Mouse (Mus musculus): ENCODE data around the gene Gbx2. TPM values are rescaled to one million over a fixed set of nuclear protein-coding genes. Genes with fewer than 3 reads are reported as not detected.

Gbx2 gene
- polyA plus RNA-seq, 1 experiment from 2014 or later: 54.7 TPM

DNA sequence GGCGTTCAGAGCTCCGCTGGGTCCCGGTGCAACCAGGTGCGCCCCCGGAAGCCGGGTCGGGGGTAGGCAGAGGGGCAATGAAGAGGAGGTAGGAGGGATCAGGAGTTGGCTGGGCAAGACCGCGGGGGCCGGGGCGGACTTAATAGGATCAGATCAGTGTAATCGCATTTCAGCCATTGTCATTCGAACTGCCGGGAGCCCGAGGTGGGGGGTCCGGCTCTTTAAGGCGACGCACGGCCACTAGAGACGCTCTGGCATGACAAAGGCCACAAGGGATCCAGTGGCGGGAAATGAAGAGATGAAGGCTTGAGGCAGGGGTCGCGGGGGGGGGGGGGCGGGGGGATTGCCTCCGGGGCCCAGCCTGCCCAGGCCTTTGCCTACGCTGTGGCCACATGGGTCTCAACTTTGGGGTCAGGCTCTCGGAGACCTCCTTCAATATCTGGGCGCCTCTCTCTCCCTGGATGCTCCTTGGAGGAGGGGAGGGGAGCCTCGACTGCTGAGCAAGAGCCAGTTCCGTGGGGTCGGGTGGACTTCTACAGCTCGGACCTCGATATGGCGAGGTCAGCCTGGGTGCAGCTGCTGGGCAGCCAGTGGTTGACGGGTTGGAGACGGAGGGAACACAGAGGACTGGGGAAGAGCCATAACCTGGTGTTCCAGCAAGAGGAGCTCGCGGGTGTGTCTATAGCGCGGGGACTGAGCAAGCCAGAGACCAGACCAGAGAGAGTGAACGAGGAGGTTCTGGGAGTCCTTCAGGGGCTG, 7.9 kb downstream of the Gbx2 start:
- H3K9me3 ChIP-seq: no peaks in the 10 kb centered on the region
- peak overlapping the region; percentile 49 for H3K4me2 ChIP-seq
- H3K27ac ChIP-seq: peak overlapping the region; percentile 36; the same call in 1 of the 2 replicates
- H3K4me1 ChIP-seq (replicated peaks): peaks cover 65% of the 10 kb centered on the region
- peak overlapping the region; percentile 23 for H3K4me3 ChIP-seq
- 2% methylated on average over 38 of the region's 41 CpGs for WGBS
- H3K9ac ChIP-seq: peak overlapping the region; percentile 46; the same call in 1 of the 2 replicates
- peaks cover 96% of the 10 kb centered on the region for H3K27me3 ChIP-seq
- no peak for ATAC-seq (ENCODE audit: low FRiP score)
- H3K36me3 ChIP-seq: no peaks in the 10 kb centered on the region

DNA sequence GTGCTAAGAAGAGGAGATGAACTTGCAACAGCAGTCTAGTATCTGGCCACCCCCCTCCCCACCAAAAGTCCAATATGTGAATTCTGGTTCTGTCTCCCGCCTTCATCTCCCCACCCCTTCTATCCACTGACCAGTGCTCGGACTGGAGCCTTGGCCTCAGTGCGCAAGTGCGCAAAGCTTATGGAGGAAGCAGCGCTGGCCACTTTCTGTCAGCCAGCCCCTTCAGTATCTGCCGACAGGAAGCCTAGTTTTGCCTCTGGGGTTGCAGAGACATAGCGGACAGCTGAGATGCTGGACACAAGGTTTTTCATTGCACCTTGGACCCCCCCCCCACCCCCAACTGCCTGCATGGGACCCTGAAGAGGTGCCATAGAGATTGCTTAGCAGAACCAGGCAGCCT, 8.7 kb downstream of the Gbx2 start:
- H3K27ac ChIP-seq: 0 out of 2 replicates have a peak overlapping the region, but pooled peaks have one; percentile 12
- H3K4me2 ChIP-seq: peak overlapping the region; percentile 49
- peaks cover 96% of the 10 kb centered on the region for H3K27me3 ChIP-seq

GRCm38 (mm10) chr1:89921806-89922205, 9.2 kb downstream of the Gbx2 start:
- H3K4me3 ChIP-seq: no peak overlapping the region
- no peaks in the 10 kb centered on the region for H3K36me3 ChIP-seq
- 0 out of 2 replicates have a peak, but pooled peaks have one; percentile 34 for ATAC-seq (ENCODE audit: low FRiP score)
- peak overlapping the region; percentile 49; the same call in 1 of the 2 replicates for H3K4me2 ChIP-seq
- H3K9me3 ChIP-seq: no peaks in the 10 kb centered on the region
- H3K4me1 ChIP-seq (replicated peaks): peaks cover 56% of the 10 kb centered on the region
- 0 out of 2 replicates have a peak overlapping the region, but pooled peaks have one; percentile 12 for H3K27ac ChIP-seq
- no peak overlapping the region for H3K9ac ChIP-seq
- H3K27me3 ChIP-seq: peaks cover 91% of the 10 kb centered on the region
- WGBS: 3% methylated on average over 10 of the region's 10 CpGs

More for the DNA sequence above, 8.7 kb downstream of the Gbx2 start:
- Histone ChIP-seq H3K9ac (no peak overlapping the region), H3K4me3 (no peak overlapping the region), H3K36me3 (no peaks in the 10 kb centered on the region), H3K9me3 (no peaks in the 10 kb centered on the region), H3K4me1 (replicated peaks) (peaks cover 61% of the 10 kb centered on the region)
- ATAC-seq (ENCODE audit: low FRiP score): no peak
- 2% methylated on average over 7 of the region's 7 CpGs for whole genome bisulfite sequencing

GRCm38 (mm10) chr1:89919206-89919605, 11.8 kb downstream of the Gbx2 start:
- Histone ChIP-seq H3K9ac (no peak overlapping the region), H3K36me3 (no peaks in the 10 kb centered on the region), H3K4me2 (no peak overlapping the region), H3K4me3 (no peak overlapping the region), H3K27ac (no peak overlapping the region), H3K27me3 (peaks cover 68% of the 10 kb centered on the region), H3K4me1 (replicated peaks) (peaks cover 30% of the 10 kb centered on the region), H3K9me3 (no peaks in the 10 kb centered on the region)
- ATAC-seq (ENCODE audit: low FRiP score): no peak
- WGBS: 89% methylated on average over 6 of the region's 6 CpGs

- WGBS: 42% methylated on average over 18 of the region's 18 CpGs
- Histone ChIP-seq H3K4me2 (no peak overlapping the region), H3K4me1 (replicated peaks) (peaks cover 20% of the 10 kb centered on the region), H3K27me3 (peaks cover 57% of the 10 kb centered on the region), H3K4me3 (no peak overlapping the region), H3K9me3 (no peaks in the 10 kb centered on the region), H3K9ac (no peak overlapping the region), H3K27ac (no peak overlapping the region), H3K36me3 (no peaks in the 10 kb centered on the region)
- ATAC-seq (ENCODE audit: low FRiP score): no peak
Measured at GRCm38 (mm10) chr1:89918111-89918510, 12.9 kb downstream of the Gbx2 start.

GRCm38 (mm10) chr1:89913611-89914010, 17.4 kb downstream of the Gbx2 start:
- WGBS: 86% methylated on average over 4 of the region's 4 CpGs
- H3K36me3 ChIP-seq: no peaks in the 10 kb centered on the region
- peaks cover 15% of the 10 kb centered on the region for H3K27me3 ChIP-seq
- H3K4me1 ChIP-seq (replicated peaks): peaks cover 7% of the 10 kb centered on the region
- no peak overlapping the region for H3K9ac ChIP-seq
- H3K4me2 ChIP-seq: no peak overlapping the region
- no peak for ATAC-seq (ENCODE audit: low FRiP score)
- H3K27ac ChIP-seq: no peak overlapping the region
- no peak overlapping the region for H3K4me3 ChIP-seq
- H3K9me3 ChIP-seq: no peaks in the 10 kb centered on the region

DNA sequence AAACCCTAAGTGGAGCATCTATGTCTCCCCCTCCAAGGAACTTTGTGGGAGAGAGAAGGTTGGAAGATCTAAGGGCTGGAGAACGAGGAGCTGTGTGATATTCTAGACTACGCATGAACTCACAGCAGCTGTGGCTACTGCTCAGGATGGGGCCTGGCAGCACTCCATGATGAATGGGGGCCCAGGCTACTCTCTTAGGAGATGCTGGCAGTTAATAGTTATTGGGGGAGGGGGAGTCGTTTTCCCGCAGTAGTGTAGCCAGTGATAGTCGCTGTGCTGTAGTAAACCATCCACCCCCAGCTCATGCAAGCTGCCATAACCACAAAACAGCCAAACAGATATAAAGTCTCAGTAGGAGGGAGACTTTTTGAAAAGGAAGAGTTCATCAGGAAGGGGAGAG, 18.6 kb downstream of the Gbx2 start:
- WGBS: 21% methylated on average over 5 of the region's 5 CpGs
- no peaks in the 10 kb centered on the region for H3K36me3 ChIP-seq
- peaks cover 4% of the 10 kb centered on the region; the same call in 1 of the 2 replicates for H3K27me3 ChIP-seq
- no peak overlapping the region for H3K4me2 ChIP-seq
- ATAC-seq (ENCODE audit: low FRiP score): no peak
- no peaks in the 10 kb centered on the region for H3K9me3 ChIP-seq
- H3K4me3 ChIP-seq: no peak overlapping the region
- peaks cover 7% of the 10 kb centered on the region for H3K4me1 ChIP-seq (replicated peaks)
- no peak overlapping the region for H3K27ac ChIP-seq
- no peak overlapping the region for H3K9ac ChIP-seq

DNA sequence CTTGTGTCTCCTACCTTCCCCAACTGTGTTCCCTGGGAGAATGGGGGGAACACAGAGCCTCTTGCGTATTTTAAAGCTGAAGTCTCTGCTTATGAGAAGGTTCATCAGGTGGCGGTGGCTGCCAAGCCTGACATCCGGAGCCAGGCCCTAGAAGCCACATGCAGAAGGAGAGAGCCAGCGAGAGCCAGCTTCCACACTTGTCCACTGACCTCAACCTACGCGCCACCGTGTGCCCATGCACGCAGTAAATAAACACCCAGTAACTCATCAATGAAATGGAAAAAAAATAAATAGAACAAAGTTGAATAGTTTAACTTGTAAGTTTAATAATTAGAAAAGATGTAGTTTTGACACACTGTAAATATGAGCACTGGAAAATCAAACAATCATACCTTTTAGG, 21.2 kb downstream of the Gbx2 start:
- Histone ChIP-seq H3K4me2 (no peak overlapping the region), H3K27me3 (0 out of 2 replicates have a peak, but pooled peaks cover 4% of the 10 kb centered on the region), H3K9me3 (peaks cover 12% of the 10 kb centered on the region; the same call in 1 of the 2 replicates), H3K4me3 (no peak overlapping the region), H3K36me3 (peaks cover 3% of the 10 kb centered on the region; the same call in 1 of the 2 replicates), H3K4me1 (replicated peaks) (peaks cover 7% of the 10 kb centered on the region), H3K9ac (no peak overlapping the region), H3K27ac (no peak overlapping the region)
- WGBS: 92% methylated on average over 8 of the region's 8 CpGs
- no peak for ATAC-seq (ENCODE audit: low FRiP score)

DNA sequence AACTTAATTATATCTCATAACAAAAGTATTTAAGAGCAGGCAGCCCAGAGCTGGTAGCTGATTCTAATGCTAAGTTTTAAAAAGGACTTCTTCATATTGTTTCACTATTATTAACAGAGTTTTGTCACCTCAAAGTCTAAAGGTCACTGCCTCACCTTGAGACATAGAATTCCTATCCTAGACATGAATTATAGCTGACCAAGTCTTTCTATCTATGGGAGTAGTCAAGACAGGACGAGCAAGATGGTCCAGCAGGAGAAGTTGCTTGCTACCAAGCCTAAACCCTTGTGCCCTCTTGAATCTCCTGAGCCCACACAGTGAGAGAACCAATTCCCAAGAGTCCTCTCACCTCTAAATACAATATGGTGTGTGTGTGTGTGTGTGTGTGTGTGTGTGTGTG, 28.3 kb downstream of the Gbx2 start:
- H3K9ac ChIP-seq: no peak overlapping the region
- peaks cover 12% of the 10 kb centered on the region; the same call in 1 of the 2 replicates for H3K9me3 ChIP-seq
- 77% methylated on average over 1 of the region's 1 CpGs for WGBS
- H3K27me3 ChIP-seq: no peaks in the 10 kb centered on the region
- ATAC-seq (ENCODE audit: low FRiP score): no peak
- H3K4me1 ChIP-seq (replicated peaks): peaks cover 6% of the 10 kb centered on the region
- H3K36me3 ChIP-seq: peaks cover 3% of the 10 kb centered on the region; the same call in 1 of the 2 replicates
- H3K4me3 ChIP-seq: no peak overlapping the region
- H3K4me2 ChIP-seq: no peak overlapping the region
- no peak overlapping the region for H3K27ac ChIP-seq

GRCm38 (mm10) chr1:89902236-89902635, 28.7 kb downstream of the Gbx2 start:
- Histone ChIP-seq H3K9ac (no peak overlapping the region), H3K9me3 (peaks cover 12% of the 10 kb centered on the region; the same call in 1 of the 2 replicates), H3K27me3 (no peaks in the 10 kb centered on the region), H3K4me2 (no peak overlapping the region), H3K36me3 (peaks cover 5% of the 10 kb centered on the region), H3K4me1 (replicated peaks) (peaks cover 6% of the 10 kb centered on the region), H3K4me3 (no peak overlapping the region), H3K27ac (no peak overlapping the region)
- WGBS: 93% methylated on average over 2 of the region's 2 CpGs
- ATAC-seq (ENCODE audit: low FRiP score): no peak

DNA sequence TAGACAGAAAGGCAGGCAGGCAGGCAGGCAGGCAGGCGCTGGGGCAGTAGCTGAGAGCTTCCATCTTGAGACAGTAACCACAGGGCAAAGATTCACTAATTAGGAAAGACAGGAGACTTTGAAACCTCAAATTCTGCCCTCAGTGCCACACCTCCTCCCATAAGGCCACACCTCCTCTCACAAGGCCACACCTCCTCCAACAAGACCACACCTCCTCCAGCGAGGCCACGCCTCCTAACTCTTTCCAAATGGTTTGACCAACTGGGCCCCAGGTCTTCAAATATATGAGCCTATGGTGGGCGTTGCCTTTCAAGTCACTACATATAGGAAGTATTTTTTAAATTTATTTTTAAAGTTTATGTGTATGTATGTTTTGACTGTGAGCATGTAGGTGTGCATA, 29.6 kb downstream of the Gbx2 start:
- Histone ChIP-seq H3K4me1 (replicated peaks) (peaks cover 6% of the 10 kb centered on the region), H3K9me3 (peaks cover 6% of the 10 kb centered on the region; the same call in 1 of the 2 replicates), H3K27me3 (no peaks in the 10 kb centered on the region), H3K4me3 (no peak overlapping the region), H3K27ac (no peak overlapping the region), H3K4me2 (no peak overlapping the region), H3K9ac (no peak overlapping the region), H3K36me3 (peaks cover 5% of the 10 kb centered on the region)
- 79% methylated on average over 4 of the region's 4 CpGs for WGBS
- ATAC-seq (ENCODE audit: low FRiP score): no peak

GRCm38 (mm10) chr1:89899761-89900445, 31.1 kb downstream of the Gbx2 start:
- peaks cover 11% of the 10 kb centered on the region for H3K36me3 ChIP-seq
- 0 out of 2 replicates have a peak, but pooled peaks cover 2% of the 10 kb centered on the region for H3K27me3 ChIP-seq
- WGBS: 67% methylated on average over 11 of the region's 11 CpGs
- H3K4me1 ChIP-seq (replicated peaks): peaks cover 6% of the 10 kb centered on the region
- no peak; the same call in 1 of the 2 replicates for ATAC-seq (ENCODE audit: low FRiP score)
- no peaks in the 10 kb centered on the region for H3K9me3 ChIP-seq
- H3K4me2 ChIP-seq: no peak overlapping the region
- H3K27ac ChIP-seq: no peak overlapping the region
- no peak overlapping the region for H3K9ac ChIP-seq
- H3K4me3 ChIP-seq: no peak overlapping the region
